Mouse (Mus musculus) large intestine, adult 2 months (tissue): Measurements from ENCODE around the gene Ddc. TPM values are rescaled to one million over a fixed set of nuclear protein-coding genes. Genes with fewer than 3 reads are reported as not detected.

ENCODE experiments used
- DNase-seq: peaks from one replicate; pipeline ENCODE4 v3.0.0-alpha.2; 2012; ENCODE audit warnings: low read depth, low spot score
- WGBS: fragments of 180-500 bp; shearing (Covaris S2); methylation state at CpG from one replicate; pipeline ENCODE4 v1.1.7; 2018; 5-methylcytosine and 5-hydroxymethylcytosine counted together
- polyA plus RNA-seq: library from polyadenylated mRNA; depleted of rRNA; stranded (reverse); fragments of >200 nt; gene quantifications from 2 replicates; pipeline ENCODE4 v1.2.3, GENCODE M21; 2012

The Ddc gene
- polyA plus RNA-seq, 1 experiment, result 25.5 TPM

DNA sequence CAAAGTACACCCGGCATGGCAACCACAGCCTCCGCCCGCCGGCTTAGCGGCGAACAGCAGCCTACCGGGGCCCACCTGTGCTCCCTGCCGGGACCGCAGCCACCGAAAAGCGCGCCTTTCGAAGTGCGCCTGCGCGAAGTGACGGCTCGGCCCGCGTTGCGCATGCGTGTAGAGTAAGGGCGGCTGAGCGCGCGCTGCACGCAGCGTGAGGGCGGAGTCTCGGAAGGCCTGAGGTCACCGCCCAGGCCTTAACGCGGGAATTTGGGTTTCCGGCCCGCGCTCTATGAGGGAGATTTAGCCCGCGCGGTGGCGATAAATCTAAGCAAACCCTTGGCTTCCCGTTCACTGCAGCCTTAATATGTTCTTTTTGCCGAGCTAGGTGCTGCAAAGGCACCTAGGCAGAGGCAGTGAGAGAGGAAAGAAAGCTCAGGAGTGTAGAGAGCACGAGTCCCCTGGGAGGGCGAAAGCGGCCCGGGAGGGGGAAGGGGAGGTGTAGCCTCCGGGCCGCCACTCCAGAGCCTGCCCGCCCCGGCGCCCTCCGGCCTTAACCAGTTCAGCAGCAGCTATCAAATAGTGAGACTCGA, 89.0 kb downstream of the Ddc start, which contains the start of gene Fignl1:
Fignl1 (minus strand) TSS at position 143 of the 584 bp plus-strand sequence.
- peak; percentile 80 for DNase-seq
- under 1% methylated on average over 53 of the region's 53 CpGs for WGBS

- WGBS, result 3% methylated on average over 25 of the region's 25 CpGs
- no peak for DNase-seq
These were observed 89.7 kb downstream of the Ddc start for GRCm38 (mm10) chr11:11808035-11808819.

DNA sequence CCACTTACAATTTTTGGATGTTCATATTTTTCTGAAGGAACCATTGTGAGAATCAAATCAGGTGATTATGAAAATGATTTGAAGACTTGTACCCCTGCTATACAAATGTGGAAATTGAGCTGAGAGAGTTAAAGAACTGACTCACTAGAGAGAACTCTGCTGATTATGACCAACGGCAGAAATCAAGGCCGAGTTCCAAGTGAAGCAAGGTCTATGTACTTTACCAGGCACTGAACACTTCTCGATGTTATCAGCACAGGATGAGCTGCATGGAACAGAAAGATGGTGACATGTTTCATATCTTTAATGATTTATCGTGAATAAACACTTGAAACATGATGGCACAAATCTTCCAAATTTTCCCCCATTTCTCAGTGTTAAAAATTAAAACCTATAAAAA, 92.0 kb downstream of the Ddc start:
- WGBS, result 78% methylated on average over 4 of the region's 4 CpGs
- DNase-seq, result no peak

GRCm38 (mm10) chr11:11804421-11804820, 93.5 kb downstream of the Ddc start:
- no peak for DNase-seq
- WGBS, result 82% methylated on average over 5 of the region's 5 CpGs

DNA sequence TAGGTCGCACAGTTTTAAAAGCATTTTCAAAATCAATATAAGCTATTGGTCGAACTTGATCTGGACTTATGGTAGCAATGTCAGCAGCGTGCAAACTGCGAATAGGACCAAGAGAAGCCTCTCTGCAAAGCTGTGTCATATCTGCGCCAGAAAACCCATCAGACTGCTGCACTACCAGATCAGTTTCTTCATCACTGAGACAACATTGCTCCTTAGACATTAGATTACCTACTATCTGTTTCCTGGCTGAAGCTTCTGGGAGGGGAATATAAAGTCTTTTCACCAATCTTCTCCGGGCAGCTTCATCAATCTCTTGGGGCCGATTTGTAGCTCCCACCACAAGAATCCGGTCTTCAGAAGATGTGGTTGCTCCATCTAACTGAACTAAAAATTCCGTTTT, 96.9 kb downstream of the Ddc start:
- DNase-seq, result no peak
- 91% methylated on average over 9 of the region's 9 CpGs for WGBS

- WGBS, result 87% methylated on average over 3 of the region's 3 CpGs
- DNase-seq, result no peak
These were observed 97.6 kb downstream of the Ddc start for GRCm38 (mm10) chr11:11800304-11800703.

DNA sequence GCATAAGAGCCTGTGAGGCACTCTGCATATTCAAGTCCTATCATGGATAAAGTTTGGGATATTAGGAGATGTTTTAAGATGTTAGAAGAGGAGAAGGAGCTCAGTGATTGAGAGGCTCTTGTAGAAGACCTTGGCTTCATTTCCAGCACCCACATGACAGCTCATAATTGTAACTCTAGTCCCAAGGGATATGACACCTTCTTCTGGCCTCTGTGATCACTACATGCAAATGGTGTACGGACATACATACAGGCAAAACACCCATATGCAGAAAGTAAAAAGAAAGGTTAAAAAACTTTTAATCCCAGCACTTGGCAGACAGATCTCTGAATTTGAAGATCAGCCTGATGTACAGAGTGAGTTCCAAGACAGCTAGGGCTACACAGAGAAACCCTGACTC, 99.3 kb downstream of the Ddc start:
- no peak for DNase-seq
- WGBS, result 98% methylated on average over 1 of the region's 1 CpGs

- WGBS, result 38% methylated on average over 1 of the region's 1 CpGs
- DNase-seq, result no peak
These were observed 103.3 kb downstream of the Ddc start for GRCm38 (mm10) chr11:11794626-11795025.

DNA sequence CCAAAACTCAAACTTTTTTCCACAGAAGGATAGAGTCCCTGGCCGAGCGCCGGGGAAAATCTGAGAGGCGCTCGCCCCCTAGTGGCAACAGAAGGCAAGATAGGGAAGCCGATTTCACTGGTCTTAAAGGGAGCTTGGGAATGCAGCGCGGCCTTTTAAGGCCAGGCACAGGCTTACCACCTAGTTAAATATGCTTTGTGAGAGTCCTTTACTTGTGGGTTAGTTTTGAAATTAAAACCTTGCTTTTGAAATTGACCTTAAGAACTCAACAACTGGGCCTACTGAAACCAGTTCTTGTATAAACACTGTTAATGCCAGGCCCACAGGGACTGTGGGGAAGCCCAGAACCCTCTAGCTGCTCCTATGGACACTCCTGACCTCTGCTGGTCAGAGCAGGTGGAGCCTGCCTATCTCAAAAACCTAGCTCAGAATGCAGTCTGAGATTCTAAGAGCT, 109.4 kb downstream of the Ddc start:
- peak; percentile 43 for DNase-seq
- WGBS, result 1% methylated on average over 8 of the region's 8 CpGs

GRCm38 (mm10) chr11:11785457-11785856, 112.5 kb downstream of the Ddc start:
- WGBS, result 50% methylated on average over 6 of the region's 6 CpGs
- DNase-seq, result no peak

GRCm38 (mm10) chr11:11781728-11782127, 116.2 kb downstream of the Ddc start:
- no peak for DNase-seq
- WGBS, result 71% methylated on average over 8 of the region's 8 CpGs

GRCm38 (mm10) chr11:11778345-11778744, 119.6 kb downstream of the Ddc start:
- whole genome bisulfite sequencing, result 90% methylated on average over 6 of the region's 6 CpGs
- no peak for DNase-seq

- 69% methylated on average over 2 of the region's 2 CpGs for WGBS
- no peak for DNase-seq
These were observed 120.1 kb downstream of the Ddc start for GRCm38 (mm10) chr11:11777796-11778195.

DNA sequence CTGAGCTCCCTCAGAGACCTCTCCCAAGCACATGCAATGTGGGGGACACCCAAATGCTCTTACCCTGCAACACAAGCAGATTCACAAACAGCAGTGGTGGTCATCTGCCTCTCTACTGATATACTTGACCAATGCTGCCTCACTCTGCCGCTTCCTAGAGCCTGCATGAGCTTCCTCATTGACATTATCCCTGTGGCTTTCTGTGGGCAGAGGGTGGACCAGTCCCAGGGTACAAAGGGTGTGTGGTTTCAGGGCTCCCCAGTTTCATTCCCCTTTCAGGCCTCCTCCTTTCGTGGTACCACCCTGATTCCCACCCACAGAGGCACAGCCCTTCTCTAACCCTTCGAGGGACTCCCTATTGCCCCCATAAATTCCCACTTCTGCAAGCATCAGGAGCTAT, 120.7 kb downstream of the Ddc start:
- no peak for DNase-seq
- WGBS, result 37% methylated on average over 3 of the region's 3 CpGs

GRCm38 (mm10) chr11:11776822-11777174, 121.1 kb downstream of the Ddc start:
- DNase-seq, result no peak
- WGBS, result 72% methylated on average over 7 of the region's 7 CpGs

DNA sequence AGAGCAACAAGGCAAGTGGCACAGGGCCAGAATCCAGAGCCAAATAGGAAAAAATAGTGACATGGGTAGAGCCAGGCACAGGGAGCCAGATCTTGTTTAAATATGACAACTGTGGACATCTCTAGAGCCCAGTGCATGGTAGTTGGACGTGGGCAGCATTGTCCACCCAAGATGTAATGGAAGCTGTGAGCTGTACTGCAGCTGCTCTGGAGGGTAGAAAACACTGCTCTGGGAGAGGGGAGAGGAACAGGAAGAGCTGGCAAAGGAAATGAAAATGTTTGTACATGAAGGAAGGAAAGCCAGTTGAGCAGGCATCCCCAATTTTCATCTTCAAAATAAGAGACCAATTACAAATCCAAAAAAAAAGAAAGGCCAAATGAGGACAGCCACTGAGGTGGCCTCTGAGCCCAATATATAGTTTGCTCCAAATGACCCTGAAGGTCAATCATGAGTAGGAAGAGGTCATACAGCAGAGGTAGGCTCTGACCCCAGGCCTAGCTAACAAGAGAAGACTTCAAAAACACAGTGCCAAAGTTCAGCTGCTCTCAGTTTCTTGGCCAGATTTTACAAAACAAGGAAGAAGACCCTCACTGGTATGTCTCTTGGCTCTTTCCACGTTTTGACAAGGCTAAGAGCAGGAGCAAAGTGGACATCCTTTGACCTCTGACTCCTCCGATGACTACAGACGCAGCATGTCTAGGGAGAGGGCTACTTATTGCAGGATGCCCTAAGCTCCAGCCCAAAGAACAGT, 121.7 kb downstream of the Ddc start:
- WGBS, result 63% methylated on average over 4 of the region's 4 CpGs
- DNase-seq, result no peak

- no peak for DNase-seq
- 86% methylated on average over 5 of the region's 5 CpGs for WGBS
These were observed 123.1 kb downstream of the Ddc start for GRCm38 (mm10) chr11:11774893-11775292.

DNA sequence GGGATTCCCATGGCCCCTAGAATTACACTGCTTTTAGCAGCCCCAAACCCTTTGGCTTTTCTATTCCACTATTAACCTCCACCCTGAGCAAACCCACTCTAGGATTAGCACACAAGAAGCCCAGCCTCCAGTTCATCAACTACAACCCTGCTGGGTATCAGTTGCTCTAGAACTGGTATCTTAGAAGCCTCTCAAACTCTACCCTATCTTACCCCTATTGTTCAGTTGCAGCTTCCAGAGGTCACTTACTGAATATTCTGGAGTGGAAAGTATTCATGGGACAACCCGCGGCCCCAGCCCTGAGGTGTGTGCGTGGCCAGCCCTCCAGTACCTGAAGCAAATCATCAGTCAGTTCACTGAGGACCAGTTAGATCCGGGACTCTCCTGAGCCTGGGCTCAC, 123.6 kb downstream of the Ddc start:
- no peak for DNase-seq
- 92% methylated on average over 4 of the region's 4 CpGs for WGBS

- DNase-seq, result no peak
- WGBS, result 89% methylated on average over 4 of the region's 4 CpGs
These were observed 125.7 kb downstream of the Ddc start for GRCm38 (mm10) chr11:11772196-11772595.

DNA sequence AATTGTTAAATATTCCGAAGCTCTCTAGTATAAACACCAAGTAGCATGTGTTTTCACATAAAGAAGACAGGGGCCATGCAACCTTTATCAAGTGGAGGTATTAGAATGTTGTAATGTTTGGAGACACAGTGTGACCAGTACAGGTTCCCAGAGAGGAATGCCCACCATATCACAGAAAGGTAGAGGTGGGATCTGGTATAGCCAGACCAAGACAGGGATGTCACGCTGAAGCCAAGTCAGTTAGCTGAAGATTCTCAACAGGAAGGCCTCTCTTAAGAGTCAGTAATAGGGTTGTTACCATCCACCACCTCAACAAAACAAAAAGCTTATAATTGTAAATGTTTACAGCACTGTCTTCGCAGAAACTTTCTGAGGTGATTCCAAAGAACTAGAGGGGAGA, 127.3 kb downstream of the Ddc start:
- 79% methylated on average over 3 of the region's 3 CpGs for WGBS
- no peak for DNase-seq

DNA sequence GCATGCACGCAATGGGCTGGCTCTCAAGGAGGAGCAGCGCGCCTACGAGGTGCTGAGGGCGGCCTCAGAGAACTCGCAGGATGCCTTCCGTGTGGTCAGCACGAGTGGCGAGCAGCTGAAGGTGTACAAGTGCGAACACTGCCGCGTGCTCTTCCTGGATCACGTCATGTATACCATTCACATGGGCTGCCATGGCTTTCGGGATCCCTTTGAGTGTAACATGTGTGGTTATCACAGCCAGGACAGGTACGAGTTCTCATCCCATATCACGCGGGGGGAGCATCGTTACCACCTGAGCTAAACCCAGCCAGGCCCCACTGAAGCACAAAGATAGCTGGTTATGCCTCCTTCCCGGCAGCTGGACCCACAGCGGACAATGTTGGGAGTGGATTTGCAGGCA, 128.7 kb downstream of the Ddc start:
- 93% methylated on average over 20 of the region's 20 CpGs for WGBS
- no peak for DNase-seq
